Mouse (Mus musculus) gastrocnemius, postnatal 14 days (tissue): ENCODE measurements around the gene Krtap4-2. TPM values are rescaled to one million over a fixed set of nuclear protein-coding genes. Genes with fewer than 3 reads are reported as not detected.
"Not testable (repeated sequence)": the region's sequence is repeated elsewhere in the genome, so short reads cannot be mapped to it uniquely, and the experiment has no call there.

Experiments
- DNase-seq: peaks from one replicate; pipeline ENCODE4 v3.0.0; 2021; ENCODE audit warnings: mixed read lengths
- intact Hi-C: fragments of 180-260 bp; cut with DNase I; formaldehyde crosslinking; loops from one replicate; pipeline ENCODE4 v1.15.1; 2025; ENCODE audit warnings: low total_unique reads
- total RNA-seq, 2 experiments: library from RNA; stranded (reverse); gene quantifications; 2 replicates each; pipeline ENCODE4 v1.2.3; 2021

Krtap4-2 gene
- total RNA-seq, 2 experiments from 2014 or later: not detected

DNA sequence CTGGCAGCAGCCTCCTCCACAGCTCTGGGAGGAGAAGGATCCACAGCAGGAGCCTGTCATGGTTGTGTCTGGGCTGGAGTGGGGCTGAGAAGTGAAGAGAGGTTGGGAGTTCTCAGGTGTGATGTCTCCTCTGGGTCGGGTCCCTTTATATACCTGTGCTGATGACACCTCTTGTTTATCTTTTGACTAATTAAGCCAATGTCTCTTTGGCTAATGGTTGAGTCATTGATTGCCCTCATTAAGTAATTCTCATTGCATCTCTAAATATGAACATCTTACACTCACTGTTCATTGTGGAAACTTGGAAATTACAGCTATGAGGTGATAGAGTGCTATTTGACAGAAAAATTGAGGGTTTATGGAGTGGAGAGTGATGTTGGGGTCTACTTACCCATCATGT is 31.7 kb downstream of the Krtap4-2 start, which contains the start of gene Gm11938:
Gene Gm11938 (minus strand): TSS at position 101 of the 400 bp plus-strand sequence.
- DNase-seq, intact Hi-C loops: not testable (repeated sequence)

DNA sequence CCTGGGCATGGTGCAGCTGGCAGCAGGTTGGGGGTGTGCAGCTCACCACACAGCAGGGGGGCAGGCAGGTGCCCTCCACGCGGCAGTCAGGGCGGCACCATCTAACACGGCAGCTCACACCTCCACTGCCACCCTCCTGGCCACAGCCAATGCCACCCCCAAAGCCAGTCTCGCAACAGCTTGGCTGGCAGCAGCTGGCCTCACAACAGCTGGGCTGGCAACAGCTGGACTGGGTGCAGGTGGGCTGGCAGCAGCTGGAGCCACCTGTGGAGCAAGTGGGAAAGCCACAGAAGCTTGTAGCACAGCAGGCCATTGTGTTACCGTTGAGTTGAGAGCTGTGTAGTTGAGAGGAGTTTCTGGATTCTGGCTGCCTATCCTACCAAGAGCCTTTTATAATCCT is 37.1 kb downstream of the Krtap4-2 start, which contains the start of gene Krtap9-3:
Gene Krtap9-3 (minus strand): TSS at position 364 of the 400 bp plus-strand sequence.
- DNase-seq, intact Hi-C loops: not testable (repeated sequence)

DNA sequence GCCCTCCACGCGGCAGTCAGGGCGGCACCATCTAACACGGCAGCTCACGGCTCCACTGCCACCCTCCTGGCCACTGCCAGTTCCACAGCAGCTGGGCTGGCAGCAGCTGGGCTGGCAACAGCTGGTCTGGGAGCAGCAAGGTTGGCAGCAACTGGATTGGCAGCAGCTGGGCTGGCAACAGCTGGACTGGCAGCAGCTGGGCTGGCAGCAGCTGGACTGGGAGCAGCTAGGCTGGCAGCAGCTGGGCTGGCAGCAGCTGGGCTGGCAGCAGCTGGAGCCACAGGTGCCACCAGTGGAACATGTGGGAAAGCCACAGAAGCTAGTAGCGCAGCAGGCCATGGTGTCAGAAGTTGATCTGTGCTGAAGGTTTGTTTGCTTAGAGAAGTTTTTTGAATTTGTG is 43.9 kb downstream of the Krtap4-2 start, which contains the start of gene Krtap1-3:
Gene Krtap1-3 (minus strand): TSS at position 359 of the 400 bp plus-strand sequence.
- intact Hi-C loops: no loop called here
- no peak for DNase-seq

GRCm38 (mm10) chr11:99585096-99585495 is 49.8 kb downstream of the Krtap4-2 start:
- intact Hi-C loops: no loop called here
- no peak for DNase-seq

Other genes starting within 250 kb of the Krtap4-2 start
- gene Krt10, start 245.7 kb downstream of the Krtap4-2 start, total RNA-seq: 1 to 10 TPM; 4.5 to 5.7 TPM
- not detected for gene Krt12, start 212.8 kb downstream of the Krtap4-2 start, total RNA-seq
- under 1 TPM; 0.27 TPM for gene Krt20, start 196.9 kb downstream of the Krtap4-2 start, total RNA-seq
- gene Krt23, start 141.9 kb downstream of the Krtap4-2 start, total RNA-seq: not detected
- gene Krt39, start 113.7 kb downstream of the Krtap4-2 start, total RNA-seq: not detected
- gene Krt40, start 91.9 kb downstream of the Krtap4-2 start, total RNA-seq: not detected
- gene Krtap3-3, start 84.2 kb downstream of the Krtap4-2 start, total RNA-seq: not detected
- not detected for gene Krtap3-2, start 78.2 kb downstream of the Krtap4-2 start, total RNA-seq
- gene Gm11939, start 75.6 kb downstream of the Krtap4-2 start, total RNA-seq: not detected
- gene Krtap3-1, start 68.5 kb downstream of the Krtap4-2 start, total RNA-seq: not detected
- not detected for gene Krtap1-5, start 54.1 kb downstream of the Krtap4-2 start, total RNA-seq
- not detected for gene Krtap1-4, start 51.4 kb downstream of the Krtap4-2 start, total RNA-seq
- not detected for gene Krtap1-3, start 43.7 kb downstream of the Krtap4-2 start, total RNA-seq
- not detected for gene Krtap9-3, start 37.0 kb downstream of the Krtap4-2 start, total RNA-seq
- gene Gm11938, start 31.8 kb downstream of the Krtap4-2 start, total RNA-seq: not detected
- not detected for gene Gm11937, start 24.9 kb downstream of the Krtap4-2 start, total RNA-seq
- not detected for gene Krtap2-4, start 20.2 kb downstream of the Krtap4-2 start, total RNA-seq
- not detected for gene Gm11562, start 14.6 kb downstream of the Krtap4-2 start, total RNA-seq
- gene Krtap4-1, start 6.8 kb downstream of the Krtap4-2 start, total RNA-seq: not detected
- not detected for gene Krtap4-7, start 9.0 kb upstream of the Krtap4-2 start, total RNA-seq
- not detected for gene Gm11555, start 15.2 kb upstream of the Krtap4-2 start, total RNA-seq
- gene Gm11563, start 23.9 kb upstream of the Krtap4-2 start, total RNA-seq: not detected
- not detected for gene Krtap4-6, start 30.9 kb upstream of the Krtap4-2 start, total RNA-seq
- not detected for gene Gm14190, start 55.7 kb upstream of the Krtap4-2 start, total RNA-seq
- not detected for gene Gm14180, start 99.2 kb upstream of the Krtap4-2 start, total RNA-seq
- not detected for gene Gm11595, start 137.8 kb upstream of the Krtap4-2 start, total RNA-seq
- not detected for gene Krtap4-8, start 145.6 kb upstream of the Krtap4-2 start, total RNA-seq
- gene Krtap4-9, start 150.1 kb upstream of the Krtap4-2 start, total RNA-seq: not detected
- not detected for gene Gm11596, start 158.4 kb upstream of the Krtap4-2 start, total RNA-seq
- not detected for gene Gm11569, start 163.8 kb upstream of the Krtap4-2 start, total RNA-seq
- gene Gm11554, start 169.4 kb upstream of the Krtap4-2 start, total RNA-seq: not detected
- gene Krtap4-13, start 174.8 kb upstream of the Krtap4-2 start, total RNA-seq: not detected
- not detected for gene Gm11564, start 180.6 kb upstream of the Krtap4-2 start, total RNA-seq
- gene 2300003K06Rik, start 203.0 kb upstream of the Krtap4-2 start, total RNA-seq: not detected
- not detected for gene Krtap4-16, start 216.5 kb upstream of the Krtap4-2 start, total RNA-seq
- not detected for gene Gm11568, start 222.8 kb upstream of the Krtap4-2 start, total RNA-seq
- gene Gm11559, start 229.4 kb upstream of the Krtap4-2 start, total RNA-seq: not detected
- gene Krtap9-1, start 238.3 kb upstream of the Krtap4-2 start, total RNA-seq: not detected
- not detected for gene Gm11567, start 244.1 kb upstream of the Krtap4-2 start, total RNA-seq